Mouse (Mus musculus) lung, embryonic 16.5 days (tissue): ENCODE measurements around the gene Atxn1. TPM values are rescaled to one million over a fixed set of nuclear protein-coding genes. Genes with fewer than 3 reads are reported as not detected.

Source experiments
- ATAC-seq: fragments of 200-750 bp; cut with Nextera tagmentation; 2 replicates; pipeline ENCODE4 v1.8.0; 2017; ENCODE audit warnings: low read depth, mild to moderate bottlenecking, moderate library complexity
- H3K27ac ChIP-seq: fragments of 300-500 bp; sonication (generic); 2 replicates; pipeline ENCODE4 v1.5.1; 2014; ENCODE audit warnings: mild to moderate bottlenecking, control low read depth, low read length
- H3K27me3 ChIP-seq: fragments of 300-500 bp; sonication (generic); 2 replicates; pipeline ENCODE4 v1.6.1; 2014; ENCODE audit warnings: low read depth, low read length, mixed read lengths; ENCODE audit not compliant: control insufficient read depth, insufficient read depth
- H3K36me3 ChIP-seq: fragments of 300-500 bp; sonication (generic); 2 replicates; pipeline ENCODE4 v1.6.1; 2014; ENCODE audit warnings: low read length; ENCODE audit not compliant: control insufficient read depth, insufficient read depth
- H3K4me1 ChIP-seq: fragments of 300-500 bp; sonication (generic); replicated peaks from 2 replicates; pipeline ENCODE4 v1.6.1; 2014; ENCODE audit warnings: low read length, mixed read lengths; ENCODE audit not compliant: control insufficient read depth, insufficient read depth
- H3K4me2 ChIP-seq: fragments of 300-500 bp; sonication (generic); 2 replicates; pipeline ENCODE4 v1.6.1; 2014; ENCODE audit warnings: low read depth, low read length, control low read depth
- H3K4me3 ChIP-seq: fragments of 300-500 bp; sonication (generic); 2 replicates; pipeline ENCODE4 v1.5.1; 2014; ENCODE audit warnings: mild to moderate bottlenecking, low read length, control low read depth
- H3K9ac ChIP-seq: fragments of 300-500 bp; sonication (generic); 2 replicates; pipeline ENCODE4 v1.6.1; 2014; ENCODE audit warnings: low read length, control low read depth
- H3K9me3 ChIP-seq: fragments of 300-500 bp; sonication (generic); 2 replicates; pipeline ENCODE4 v1.6.1; 2016; ENCODE audit warnings: low read length; ENCODE audit not compliant: control insufficient read depth
- WGBS: fragments of 180-500 bp; shearing (Covaris S2); extraction: QIAGEN DNeasy Blood & Tissue Kit; methylation state at CpG from one replicate; pipeline ENCODE4 v1.1.7; 2014; 5-methylcytosine and 5-hydroxymethylcytosine counted together
- polyA plus RNA-seq: library from polyadenylated mRNA; unstranded; fragments of >200 nt; fragmentation: Nextera tagmentation; extraction: Ambion mirVana; gene quantifications from 2 replicates; pipeline ENCODE4 v1.2.1, GENCODE M21; 2015

Gene Atxn1
- polyA plus RNA-seq, 1 experiment from 2014 or later, result 8.3 TPM

DNA sequence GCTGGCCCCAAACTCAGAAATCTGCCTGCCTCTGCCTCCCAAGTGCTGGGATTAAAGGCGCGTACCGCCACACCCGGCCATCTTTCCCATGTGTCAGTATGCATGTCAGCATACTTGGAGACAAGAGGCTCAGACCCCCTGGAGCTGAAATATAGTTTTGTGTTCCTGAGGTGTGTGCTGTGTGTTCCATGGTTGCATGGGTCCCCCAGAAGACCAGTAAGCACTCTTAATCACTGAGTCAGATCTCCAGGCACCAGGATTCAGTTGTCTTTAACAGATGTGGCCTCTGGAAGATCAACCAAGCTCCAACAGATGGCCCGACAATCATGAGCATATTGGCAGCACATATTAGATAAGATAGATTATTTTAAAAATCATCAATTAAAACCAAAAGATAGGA, 62.4 kb downstream of the Atxn1 start:
- H3K4me1 ChIP-seq, result peaks cover 19% of the 10 kb centered on the region
- H3K27me3 ChIP-seq, result no peaks in the 10 kb centered on the region
- ATAC-seq, result no peak
- no peak overlapping the region for H3K4me2 ChIP-seq
- H3K27ac ChIP-seq, result no peak overlapping the region
- no peak overlapping the region for H3K9ac ChIP-seq
- no peak overlapping the region for H3K4me3 ChIP-seq
- H3K9me3 ChIP-seq, result no peaks in the 10 kb centered on the region
- WGBS, result 95% methylated on average over 5 of the region's 5 CpGs
- H3K36me3 ChIP-seq, result peaks cover 3% of the 10 kb centered on the region; the same call in 1 of the 2 replicates

- Histone ChIP-seq H3K4me1 (peaks cover 5% of the 10 kb centered on the region; the same call in 1 of the 2 replicates), H3K27me3 (no peaks in the 10 kb centered on the region), H3K36me3 (peaks cover 3% of the 10 kb centered on the region; the same call in 1 of the 2 replicates), H3K4me3 (no peak overlapping the region), H3K9me3 (no peaks in the 10 kb centered on the region), H3K27ac (no peak overlapping the region), H3K4me2 (no peak overlapping the region), H3K9ac (no peak overlapping the region)
- 59% methylated on average over 8 of the region's 8 CpGs for WGBS
- no peak for ATAC-seq
Measured at GRCm38 (mm10) chr13:45900776-45901175, 64.0 kb downstream of the Atxn1 start.

- WGBS, result 34% methylated on average over 2 of the region's 2 CpGs
- Histone ChIP-seq H3K9me3 (no peaks in the 10 kb centered on the region), H3K4me2 (no peak overlapping the region), H3K36me3 (peaks cover 2% of the 10 kb centered on the region; the same call in 1 of the 2 replicates), H3K4me3 (no peak overlapping the region), H3K27ac (no peak overlapping the region), H3K4me1 (peaks cover 3% of the 10 kb centered on the region; the same call in 1 of the 2 replicates), H3K9ac (no peak overlapping the region), H3K27me3 (no peaks in the 10 kb centered on the region)
- peak; percentile 51; the same call in 1 of the 2 replicates for ATAC-seq
Measured at GRCm38 (mm10) chr13:45897571-45897970, 67.2 kb downstream of the Atxn1 start.

DNA sequence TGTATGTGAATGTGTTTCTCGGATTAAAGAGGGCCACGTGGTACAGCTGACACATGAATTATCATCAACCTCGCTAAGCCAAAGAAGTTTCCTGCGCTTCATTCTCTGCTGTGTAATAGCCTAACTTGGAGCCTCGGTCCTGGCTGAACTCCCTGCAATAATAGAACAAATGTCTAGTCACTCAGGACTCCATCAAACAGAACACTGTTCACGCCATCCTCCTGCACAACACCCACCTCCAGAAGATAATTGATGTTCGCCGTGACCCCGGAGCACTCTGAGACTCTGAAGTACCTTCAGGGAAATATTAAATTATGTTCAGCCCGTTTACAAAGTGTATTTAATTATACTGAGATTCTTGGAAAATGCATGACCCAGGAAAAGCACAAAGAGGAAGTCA, 70.0 kb downstream of the Atxn1 start:
- Histone ChIP-seq H3K4me2 (no peak overlapping the region), H3K4me1 (peaks cover 3% of the 10 kb centered on the region; the same call in 1 of the 2 replicates), H3K9me3 (no peaks in the 10 kb centered on the region), H3K9ac (no peak overlapping the region), H3K36me3 (no peaks in the 10 kb centered on the region), H3K27me3 (no peaks in the 10 kb centered on the region), H3K4me3 (no peak overlapping the region), H3K27ac (no peak overlapping the region)
- 71% methylated on average over 10 of the region's 10 CpGs for WGBS
- ATAC-seq, result no peak

- no peak for ATAC-seq
- Histone ChIP-seq H3K27ac (no peak overlapping the region), H3K4me2 (no peak overlapping the region), H3K27me3 (no peaks in the 10 kb centered on the region), H3K4me1 (peaks cover 3% of the 10 kb centered on the region; the same call in 1 of the 2 replicates), H3K36me3 (no peaks in the 10 kb centered on the region), H3K9me3 (no peaks in the 10 kb centered on the region), H3K9ac (no peak overlapping the region), H3K4me3 (no peak overlapping the region)
- 76% methylated on average over 6 of the region's 6 CpGs for WGBS
Measured at GRCm38 (mm10) chr13:45894234-45894633, 70.6 kb downstream of the Atxn1 start.

- Histone ChIP-seq H3K36me3 (no peaks in the 10 kb centered on the region), H3K4me1 (no peaks in the 10 kb centered on the region), H3K27ac (no peak overlapping the region), H3K4me3 (no peak overlapping the region), H3K9me3 (no peaks in the 10 kb centered on the region), H3K9ac (no peak overlapping the region), H3K27me3 (no peaks in the 10 kb centered on the region), H3K4me2 (no peak overlapping the region)
- no peak for ATAC-seq
- 80% methylated on average over 2 of the region's 2 CpGs for WGBS
Measured at GRCm38 (mm10) chr13:45891073-45891472, 73.7 kb downstream of the Atxn1 start.

DNA sequence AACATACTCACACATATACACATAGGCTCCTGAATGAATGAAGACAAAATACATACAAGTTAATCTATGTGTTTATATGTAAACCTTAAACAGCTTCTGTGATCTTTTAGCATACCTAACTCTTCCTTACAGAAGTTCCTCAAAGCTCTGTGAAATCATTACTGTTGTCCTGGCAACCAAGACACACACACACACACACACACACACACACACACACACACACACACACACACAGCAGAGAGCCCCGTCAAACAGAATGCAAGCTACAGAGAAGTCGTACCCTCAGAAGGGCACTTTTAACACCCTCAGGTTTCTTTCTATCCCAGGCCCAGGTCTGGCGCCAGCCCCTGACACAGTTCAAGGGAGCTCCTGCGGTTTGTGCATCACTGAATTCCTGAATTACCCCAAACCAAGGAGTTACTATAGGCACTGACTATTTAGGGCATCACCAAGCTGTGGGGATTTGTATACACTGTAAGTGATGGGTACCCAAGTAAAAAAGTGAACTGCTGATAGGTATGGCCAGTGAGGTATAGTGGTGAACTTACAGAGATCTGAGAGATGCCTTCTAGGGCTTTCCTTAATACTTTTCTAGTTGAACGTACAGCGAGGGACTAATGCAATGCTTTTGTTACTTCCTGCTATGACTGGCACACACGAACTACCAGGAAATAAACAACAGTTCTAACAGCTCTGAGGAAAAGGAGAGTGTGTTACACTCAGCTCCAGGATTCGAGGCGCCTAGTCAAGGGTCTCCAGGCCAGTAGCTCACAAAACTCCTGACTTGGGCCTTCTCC, 75.7 kb downstream of the Atxn1 start:
- 60% methylated on average over 9 of the region's 9 CpGs for WGBS
- H3K27ac ChIP-seq, result no peak overlapping the region

DNA sequence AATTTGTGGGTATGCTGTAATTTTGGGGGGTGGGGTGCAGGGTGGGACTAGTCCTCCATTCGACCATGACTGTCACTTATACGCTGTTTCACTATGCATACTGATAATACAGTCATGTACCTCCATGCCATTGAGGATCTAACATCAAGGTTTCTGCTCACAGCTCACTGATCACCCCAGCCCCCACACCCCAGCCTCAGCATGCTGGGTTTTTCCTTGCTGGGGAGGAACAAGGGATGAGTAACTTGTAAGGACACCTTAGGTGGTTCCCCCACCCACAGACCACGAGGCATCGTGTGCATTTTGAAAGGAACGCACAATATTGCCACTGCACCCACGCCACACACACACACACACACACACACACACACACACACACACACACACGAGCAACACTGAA, 79.9 kb downstream of the Atxn1 start:
- Histone ChIP-seq H3K4me3 (no peak overlapping the region), H3K4me1 (peaks cover 7% of the 10 kb centered on the region), H3K4me2 (no peak overlapping the region), H3K36me3 (no peaks in the 10 kb centered on the region), H3K9me3 (no peaks in the 10 kb centered on the region), H3K27me3 (no peaks in the 10 kb centered on the region), H3K27ac (no peak overlapping the region), H3K9ac (no peak overlapping the region)
- no peak for ATAC-seq
- 86% methylated on average over 7 of the region's 7 CpGs for WGBS

More for the DNA sequence above, 75.7 kb downstream of the Atxn1 start:
- Histone ChIP-seq H3K9me3 (no peaks in the 10 kb centered on the region), H3K4me2 (no peak overlapping the region), H3K4me1 (no peaks in the 10 kb centered on the region), H3K4me3 (no peak overlapping the region), H3K27me3 (no peaks in the 10 kb centered on the region), H3K36me3 (no peaks in the 10 kb centered on the region), H3K9ac (no peak overlapping the region)
- no peak for ATAC-seq

DNA sequence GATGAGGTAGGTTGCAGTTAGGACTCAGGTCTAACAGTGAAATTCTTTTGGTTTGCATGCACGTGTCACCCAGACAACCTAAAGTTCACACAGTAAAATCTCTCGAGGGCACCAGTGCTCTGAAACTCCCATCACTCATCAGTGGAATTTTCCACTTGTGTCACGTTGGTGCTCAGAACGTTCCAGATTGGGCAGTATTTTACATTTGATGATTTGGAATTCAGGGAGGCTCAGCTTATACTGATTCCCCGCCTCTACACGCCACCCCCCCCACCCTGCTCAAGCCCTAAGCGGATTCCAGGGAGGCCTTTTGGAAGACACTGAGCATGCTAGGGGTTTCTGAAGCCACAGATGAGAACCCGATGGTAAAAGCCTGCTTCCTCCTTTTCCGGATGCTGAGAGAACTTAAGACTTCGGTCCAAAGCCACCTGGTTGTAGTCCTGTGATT, 81.0 kb downstream of the Atxn1 start:
- Histone ChIP-seq H3K9ac (no peak overlapping the region), H3K4me1 (peaks cover 8% of the 10 kb centered on the region), H3K4me2 (no peak overlapping the region), H3K9me3 (no peaks in the 10 kb centered on the region), H3K27me3 (no peaks in the 10 kb centered on the region), H3K27ac (no peak overlapping the region), H3K4me3 (no peak overlapping the region), H3K36me3 (no peaks in the 10 kb centered on the region)
- no peak for ATAC-seq
- 69% methylated on average over 10 of the region's 10 CpGs for WGBS
